Mouse (Mus musculus) mouse trophoblast stem cell (cell line): ENCODE results near the gene Gabrb3.
"Not testable (repeated sequence)": the region's sequence is repeated elsewhere in the genome, so short reads cannot be mapped to it uniquely, and the experiment has no call there.

Experiments
- in situ Hi-C, 2 experiments: fragments of 300-500 bp; cut with MseI, MboI; formaldehyde crosslinking; loops; 2 replicates in 1 of 2; 3 replicates in 1 of 2; pipeline ENCODE4 v1.15.1; 2025

Gabrb3 gene

GRCm38 (mm10) chr7:57706092-57706491 lies 286.6 kb downstream of the Gabrb3 start:
- in situ Hi-C loops, result no loop called here

DNA sequence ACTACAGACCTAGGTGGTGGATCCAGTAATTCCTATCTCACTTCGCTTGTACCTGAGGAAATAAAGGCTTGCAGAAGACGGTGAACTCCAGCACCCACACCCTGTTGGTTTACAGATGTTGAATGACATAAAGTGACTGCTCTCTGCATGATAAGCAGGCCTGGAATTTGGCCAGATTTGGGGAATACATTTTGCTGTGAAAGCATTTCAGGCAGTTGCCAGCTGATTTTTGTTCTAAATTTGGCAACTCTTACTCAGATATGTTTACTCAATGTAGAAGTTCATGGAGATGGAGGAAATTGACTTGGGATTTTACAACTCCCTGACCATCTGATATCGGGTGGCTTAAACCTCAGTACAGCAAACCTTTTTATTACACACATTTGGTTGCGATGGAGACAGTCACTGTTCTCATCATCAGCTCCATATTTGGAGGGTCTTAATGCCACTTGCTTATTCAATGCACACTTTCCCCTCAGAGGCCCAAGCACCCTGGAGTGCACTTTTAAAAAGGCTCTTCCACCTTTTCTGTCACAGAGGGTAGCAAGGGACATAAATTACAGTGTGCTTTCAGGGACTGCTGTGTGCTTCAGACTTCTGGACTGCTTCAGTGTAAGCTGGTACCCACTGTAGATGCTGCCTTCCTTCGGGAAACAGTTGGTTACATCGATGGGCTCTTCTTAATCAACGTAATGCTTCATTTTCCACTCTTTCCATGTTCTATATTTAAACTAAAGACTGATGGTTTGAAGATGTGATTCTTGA lies 287.7 kb downstream of the Gabrb3 start:
- in situ Hi-C loops, result no loop called here

- in situ Hi-C loops, result no loop called here
Measured at GRCm38 (mm10) chr7:57711709-57712108, 292.2 kb downstream of the Gabrb3 start.

DNA sequence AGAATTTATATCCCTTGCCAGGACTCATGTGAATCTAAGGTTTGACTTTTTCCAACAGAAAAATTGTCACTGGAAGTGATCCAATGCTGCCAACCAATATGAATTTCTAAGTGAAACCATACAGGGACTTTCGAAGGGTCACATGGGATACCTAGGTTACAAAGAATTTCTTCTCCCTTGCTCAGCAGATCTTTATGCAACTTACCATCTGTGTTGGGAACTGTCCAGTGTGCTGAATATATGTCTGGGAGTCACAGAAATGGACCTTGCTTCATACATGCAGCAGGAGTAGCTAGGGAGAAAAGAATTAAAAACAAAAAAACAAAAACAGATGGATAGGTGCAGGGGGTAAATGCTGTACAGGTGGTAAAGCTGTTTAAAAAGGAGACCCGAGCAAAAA lies 327.3 kb downstream of the Gabrb3 start:
- in situ Hi-C loops, result no loop called here

GRCm38 (mm10) chr7:57760466-57760865 lies 341.0 kb downstream of the Gabrb3 start:
- in situ Hi-C loops, result no loop called here

GRCm38 (mm10) chr7:57778754-57779153 lies 359.3 kb downstream of the Gabrb3 start:
- in situ Hi-C loops, result no loop called here

DNA sequence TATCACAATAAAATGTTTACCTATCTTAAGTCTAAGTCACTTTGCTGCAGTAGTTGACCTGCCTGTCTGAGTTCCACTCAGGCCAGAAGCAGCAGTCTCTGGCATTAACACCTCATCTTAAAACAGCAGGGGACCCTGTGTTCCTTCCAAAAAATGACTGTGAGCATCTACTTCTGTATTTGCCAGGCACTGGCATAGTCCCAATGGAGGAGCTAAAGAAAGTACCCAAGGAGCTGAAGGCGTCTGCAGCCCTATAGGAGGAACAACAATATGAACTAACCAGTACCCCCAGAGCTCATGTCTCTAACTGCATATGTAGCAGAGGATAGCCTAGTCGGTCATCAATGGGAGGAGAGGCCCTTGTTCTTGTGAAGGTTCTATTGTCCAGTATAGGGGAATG lies 366.6 kb downstream of the Gabrb3 start:
- in situ Hi-C loops, result not testable (repeated sequence)

DNA sequence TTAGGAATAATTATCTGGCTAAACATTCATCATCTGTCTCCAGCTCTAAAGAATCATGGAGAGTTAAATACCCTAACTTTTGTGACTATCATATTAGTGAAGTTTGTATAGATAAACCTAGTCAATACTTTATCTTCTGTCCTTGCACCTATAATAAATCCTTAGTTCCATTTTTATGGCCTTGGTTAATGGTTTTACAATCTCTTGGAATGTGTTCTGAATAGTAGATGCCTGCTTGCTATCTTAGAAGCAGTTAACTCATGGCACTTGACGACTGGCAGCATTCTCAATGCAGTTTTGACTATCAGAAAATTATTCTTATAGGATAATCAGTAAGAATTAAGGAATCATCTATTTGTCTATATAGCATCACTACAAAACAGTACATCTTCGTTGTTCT lies 368.0 kb downstream of the Gabrb3 start:
- in situ Hi-C loops, result no loop called here

- in situ Hi-C loops, result no loop called here
Measured at GRCm38 (mm10) chr7:57803266-57803665, 383.8 kb downstream of the Gabrb3 start.

DNA sequence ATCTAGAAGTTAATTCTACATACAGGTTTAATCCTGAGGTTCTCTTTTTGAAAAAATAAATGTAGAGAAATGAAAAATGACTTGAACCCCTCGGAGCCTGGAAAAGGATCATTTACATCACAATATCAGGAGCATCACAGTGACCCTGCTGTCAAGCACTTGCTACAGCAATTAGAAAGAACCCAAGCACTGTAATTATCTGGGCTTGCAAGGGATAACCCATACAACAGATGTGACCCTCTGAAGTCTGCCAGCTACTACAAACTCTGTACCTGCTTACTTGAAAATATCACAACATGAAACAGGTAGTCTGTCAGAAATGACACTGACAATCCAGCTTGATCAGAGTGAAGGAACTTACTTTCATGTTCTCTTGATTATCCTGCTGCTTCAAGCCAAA lies 394.2 kb downstream of the Gabrb3 start:
- in situ Hi-C loops, result no loop called here

DNA sequence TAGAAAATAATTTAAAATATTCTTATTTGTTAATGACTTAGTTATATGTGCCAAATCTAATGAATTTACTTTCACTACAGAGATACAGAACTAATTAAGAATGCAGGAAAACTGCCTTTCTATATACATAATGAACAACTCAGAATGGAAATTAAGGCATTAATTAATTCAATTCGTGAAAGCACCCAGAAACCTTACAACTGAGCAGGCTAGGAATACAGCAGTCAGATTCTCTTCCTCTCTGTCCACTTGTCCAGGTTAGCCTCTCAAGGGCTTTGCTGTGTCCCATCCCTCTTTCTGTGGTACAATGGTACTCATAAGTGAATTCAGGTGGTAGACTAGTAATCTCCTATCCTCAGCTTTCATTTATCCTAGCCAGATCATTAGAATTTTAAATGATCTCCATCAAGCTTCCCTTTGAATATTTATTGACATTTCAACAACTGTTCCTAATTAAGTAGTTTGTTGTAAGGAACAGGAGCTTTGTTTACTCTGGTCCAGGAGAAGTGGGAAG lies 422.9 kb downstream of the Gabrb3 start:
- in situ Hi-C loops, result no loop called here

DNA sequence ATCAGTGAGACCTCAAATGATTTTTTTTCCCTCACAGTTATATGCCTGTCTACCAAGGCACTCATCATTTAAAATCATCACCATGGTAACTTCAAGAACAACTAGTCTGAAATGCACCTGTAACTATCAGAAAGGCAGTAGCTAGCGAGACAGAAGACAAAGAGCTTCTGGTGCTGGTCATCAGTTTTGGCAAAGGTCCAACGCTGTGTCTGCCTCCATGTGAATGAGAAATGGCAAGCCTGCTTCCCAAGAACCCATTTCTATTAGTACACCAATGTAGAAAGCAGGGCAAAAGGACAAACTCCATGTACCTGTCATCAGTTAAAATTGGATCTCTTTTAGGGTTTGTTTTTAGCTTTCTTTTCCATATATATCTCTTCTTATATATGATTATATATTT lies 448.5 kb downstream of the Gabrb3 start:
- in situ Hi-C loops, result no loop called here
